Mouse (Mus musculus): ENCODE data around the gene Slc23a2. TPM values are rescaled to one million over a fixed set of nuclear protein-coding genes. Genes with fewer than 3 reads are reported as not detected.

Slc23a2 gene
- polyA plus RNA-seq, 1 experiment from 2014 or later: 11.6 TPM

GRCm38 (mm10) chr2:132061884-132062283 lies 83.0 kb downstream of the Slc23a2 start:
- Histone ChIP-seq H3K9me3 (no peaks in the 10 kb centered on the region), H3K36me3 (peaks cover 13% of the 10 kb centered on the region; the same call in 1 of the 2 replicates), H3K4me1 (no peaks in the 10 kb centered on the region), H3K4me3 (no peak overlapping the region), H3K9ac (no peak overlapping the region), H3K27ac (no peak overlapping the region), H3K27me3 (no peaks in the 10 kb centered on the region), H3K4me2 (no peak overlapping the region)
- ATAC-seq (ENCODE audit: borderline replicate concordance, extremely low read depth, low FRiP score, low TSS enrichment): no peak
- WGBS: 85% methylated on average over 11 of the region's 11 CpGs

GRCm38 (mm10) chr2:132059919-132060318 lies 85.0 kb downstream of the Slc23a2 start:
- peaks cover 13% of the 10 kb centered on the region for H3K4me1 ChIP-seq
- no peak overlapping the region for H3K4me3 ChIP-seq
- H3K27ac ChIP-seq: no peak overlapping the region
- H3K9me3 ChIP-seq: no peaks in the 10 kb centered on the region
- H3K36me3 ChIP-seq: peaks cover 23% of the 10 kb centered on the region
- ATAC-seq (ENCODE audit: borderline replicate concordance, extremely low read depth, low FRiP score, low TSS enrichment): no peak
- H3K9ac ChIP-seq: no peak overlapping the region
- H3K4me2 ChIP-seq: no peak overlapping the region
- no peaks in the 10 kb centered on the region for H3K27me3 ChIP-seq
- WGBS: 88% methylated on average over 8 of the region's 8 CpGs

- 36% methylated on average over 8 of the region's 8 CpGs for WGBS
- Histone ChIP-seq H3K27me3 (no peaks in the 10 kb centered on the region), H3K27ac (peak overlapping the region; percentile 45; the same call in 1 of the 2 replicates), H3K9me3 (no peaks in the 10 kb centered on the region), H3K4me2 (no peak overlapping the region), H3K36me3 (peaks cover 20% of the 10 kb centered on the region), H3K4me1 (peaks cover 19% of the 10 kb centered on the region), H3K9ac (no peak overlapping the region), H3K4me3 (no peak overlapping the region)
- peak; percentile 91; the same call in 1 of the 2 replicates for ATAC-seq (ENCODE audit: borderline replicate concordance, extremely low read depth, low FRiP score, low TSS enrichment)
These were observed 89.6 kb downstream of the Slc23a2 start for GRCm38 (mm10) chr2:132055349-132055753.

- no peak overlapping the region for H3K4me2 ChIP-seq
- H3K9me3 ChIP-seq: no peaks in the 10 kb centered on the region
- no peak for ATAC-seq (ENCODE audit: borderline replicate concordance, extremely low read depth, low FRiP score, low TSS enrichment)
- H3K36me3 ChIP-seq: peaks cover 17% of the 10 kb centered on the region
- H3K9ac ChIP-seq: no peak overlapping the region
- no peak overlapping the region for H3K4me3 ChIP-seq
- peaks cover 24% of the 10 kb centered on the region for H3K4me1 ChIP-seq
- WGBS: 80% methylated on average over 4 of the region's 4 CpGs
- H3K27ac ChIP-seq: no peak overlapping the region
- H3K27me3 ChIP-seq: no peaks in the 10 kb centered on the region
These were observed 91.1 kb downstream of the Slc23a2 start for GRCm38 (mm10) chr2:132053824-132054223.

GRCm38 (mm10) chr2:132051798-132052197 lies 93.1 kb downstream of the Slc23a2 start:
- H3K9me3 ChIP-seq: no peaks in the 10 kb centered on the region
- no peak overlapping the region for H3K27ac ChIP-seq
- H3K4me1 ChIP-seq: peaks cover 24% of the 10 kb centered on the region
- no peak overlapping the region for H3K4me2 ChIP-seq
- 75% methylated on average over 5 of the region's 5 CpGs for WGBS
- H3K27me3 ChIP-seq: no peaks in the 10 kb centered on the region
- no peak overlapping the region for H3K4me3 ChIP-seq
- peaks cover 9% of the 10 kb centered on the region for H3K36me3 ChIP-seq
- ATAC-seq (ENCODE audit: borderline replicate concordance, extremely low read depth, low FRiP score, low TSS enrichment): no peak
- no peak overlapping the region for H3K9ac ChIP-seq

GRCm38 (mm10) chr2:132049921-132050320 lies 95.0 kb downstream of the Slc23a2 start:
- no peak overlapping the region for H3K27ac ChIP-seq
- no peak for ATAC-seq (ENCODE audit: borderline replicate concordance, extremely low read depth, low FRiP score, low TSS enrichment)
- H3K9ac ChIP-seq: no peak overlapping the region
- H3K36me3 ChIP-seq: no peaks in the 10 kb centered on the region
- 6% methylated on average over 3 of the region's 3 CpGs for WGBS
- no peaks in the 10 kb centered on the region for H3K9me3 ChIP-seq
- H3K4me1 ChIP-seq: peaks cover 11% of the 10 kb centered on the region; the same call in 1 of the 2 replicates
- H3K4me2 ChIP-seq: no peak overlapping the region
- H3K4me3 ChIP-seq: no peak overlapping the region
- no peaks in the 10 kb centered on the region for H3K27me3 ChIP-seq

GRCm38 (mm10) chr2:132049491-132049890 lies 95.4 kb downstream of the Slc23a2 start:
- Histone ChIP-seq H3K27me3 (no peaks in the 10 kb centered on the region), H3K4me3 (no peak overlapping the region), H3K4me2 (no peak overlapping the region), H3K4me1 (0 out of 2 replicates have a peak, but pooled peaks cover 7% of the 10 kb centered on the region), H3K27ac (no peak overlapping the region), H3K9me3 (no peaks in the 10 kb centered on the region), H3K9ac (no peak overlapping the region), H3K36me3 (no peaks in the 10 kb centered on the region)
- 72% methylated on average over 3 of the region's 3 CpGs for WGBS
- no peak for ATAC-seq (ENCODE audit: borderline replicate concordance, extremely low read depth, low FRiP score, low TSS enrichment)

- ATAC-seq (ENCODE audit: borderline replicate concordance, extremely low read depth, low FRiP score, low TSS enrichment): no peak
- no peak overlapping the region for H3K27ac ChIP-seq
- no peak overlapping the region for H3K4me3 ChIP-seq
These were observed 96.7 kb downstream of the Slc23a2 start for GRCm38 (mm10) chr2:132048143-132048772.

GRCm38 (mm10) chr2:132047364-132047763 lies 97.5 kb downstream of the Slc23a2 start:
- H3K27me3 ChIP-seq: no peaks in the 10 kb centered on the region
- 70% methylated on average over 4 of the region's 4 CpGs for WGBS
- no peak overlapping the region for H3K4me3 ChIP-seq
- no peaks in the 10 kb centered on the region for H3K36me3 ChIP-seq
- no peak overlapping the region for H3K27ac ChIP-seq
- ATAC-seq (ENCODE audit: borderline replicate concordance, extremely low read depth, low FRiP score, low TSS enrichment): no peak
- no peak overlapping the region for H3K4me2 ChIP-seq
- no peaks in the 10 kb centered on the region for H3K9me3 ChIP-seq
- H3K4me1 ChIP-seq: peaks cover 18% of the 10 kb centered on the region; the same call in 1 of the 2 replicates
- no peak overlapping the region for H3K9ac ChIP-seq

More at GRCm38 (mm10) chr2:132048143-132048772, 96.7 kb downstream of the Slc23a2 start:
- Histone ChIP-seq H3K4me2 (no peak overlapping the region), H3K9ac (no peak overlapping the region), H3K36me3 (no peaks in the 10 kb centered on the region), H3K27me3 (no peaks in the 10 kb centered on the region), H3K4me1 (0 out of 2 replicates have a peak, but pooled peaks cover 10% of the 10 kb centered on the region), H3K9me3 (no peaks in the 10 kb centered on the region)
- 59% methylated on average over 11 of the region's 11 CpGs for WGBS

- H3K4me2 ChIP-seq: no peak overlapping the region
- H3K4me1 ChIP-seq: peaks cover 23% of the 10 kb centered on the region; the same call in 1 of the 2 replicates
- H3K27ac ChIP-seq: no peak overlapping the region
- no peaks in the 10 kb centered on the region for H3K36me3 ChIP-seq
- no peak for ATAC-seq (ENCODE audit: borderline replicate concordance, extremely low read depth, low FRiP score, low TSS enrichment)
- no peak overlapping the region for H3K9ac ChIP-seq
- no peaks in the 10 kb centered on the region for H3K27me3 ChIP-seq
- H3K9me3 ChIP-seq: no peaks in the 10 kb centered on the region
- H3K4me3 ChIP-seq: no peak overlapping the region
- 88% methylated on average over 4 of the region's 4 CpGs for WGBS
These were observed 98.2 kb downstream of the Slc23a2 start for GRCm38 (mm10) chr2:132046659-132047058.

- H3K27ac ChIP-seq: no peak overlapping the region
- ATAC-seq (ENCODE audit: borderline replicate concordance, extremely low read depth, low FRiP score, low TSS enrichment): no peak
- WGBS: 80% methylated on average over 15 of the region's 15 CpGs
These were observed 100.3 kb downstream of the Slc23a2 start for GRCm38 (mm10) chr2:132044320-132045274.

More at GRCm38 (mm10) chr2:132044320-132045274, 100.3 kb downstream of the Slc23a2 start:
- H3K27me3 ChIP-seq: no peaks in the 10 kb centered on the region
- no peaks in the 10 kb centered on the region for H3K9me3 ChIP-seq
- H3K4me1 ChIP-seq: peaks cover 17% of the 10 kb centered on the region; the same call in 1 of the 2 replicates
- no peak overlapping the region for H3K9ac ChIP-seq
- no peak overlapping the region for H3K4me3 ChIP-seq
- H3K36me3 ChIP-seq: no peaks in the 10 kb centered on the region
- no peak overlapping the region for H3K4me2 ChIP-seq
